Mouse (Mus musculus) neural tube, embryonic 14.5 days (tissue): ENCODE data around the gene Cntd1. TPM values are rescaled to one million over a fixed set of nuclear protein-coding genes. Genes with fewer than 3 reads are reported as not detected.
A peak's percentile ranks its signal among the peaks of the same experiment; 100 is the strongest.

Experiments
- ATAC-seq: fragments of 200-750 bp; cut with Nextera tagmentation; 2 replicates; pipeline ENCODE4 v1.8.0; 2017; ENCODE audit warnings: low read depth, mild to moderate bottlenecking, moderate TSS enrichment, moderate library complexity
- H3K27ac ChIP-seq: fragments of 300-500 bp; sonication (generic); 2 replicates; pipeline ENCODE4 v1.5.1; 2014; ENCODE audit warnings: low read depth, mild to moderate bottlenecking, control low read depth, low read length, moderate library complexity, mixed read lengths
- H3K27me3 ChIP-seq: fragments of 300-500 bp; sonication (generic); 2 replicates; pipeline ENCODE4 v1.6.1; 2014; ENCODE audit warnings: low read length; ENCODE audit not compliant: control insufficient read depth, insufficient read depth
- H3K36me3 ChIP-seq: fragments of 300-500 bp; sonication (generic); 2 replicates; pipeline ENCODE4 v1.6.1; 2014; ENCODE audit warnings: low read length, mixed read lengths; ENCODE audit not compliant: control insufficient read depth, insufficient read depth
- H3K4me1 ChIP-seq: fragments of 300-500 bp; sonication (generic); 2 replicates; pipeline ENCODE4 v1.6.1; 2014; ENCODE audit warnings: low read length; ENCODE audit not compliant: control insufficient read depth, insufficient read depth
- H3K4me2 ChIP-seq: fragments of 300-500 bp; sonication (generic); 2 replicates; pipeline ENCODE4 v1.6.1; 2014; ENCODE audit warnings: mild to moderate bottlenecking, low read depth, low read length, control low read depth
- H3K4me3 ChIP-seq: fragments of 300-500 bp; sonication (generic); 2 replicates; pipeline ENCODE4 v1.5.1; 2014; ENCODE audit warnings: low read depth, low read length, control low read depth, mixed read lengths
- H3K9ac ChIP-seq: fragments of 300-500 bp; sonication (generic); replicated peaks from 2 replicates; pipeline ENCODE4 v1.6.1; 2014; ENCODE audit warnings: low read depth, mild to moderate bottlenecking, control low read depth, low read length, mixed read lengths
- H3K9me3 ChIP-seq: fragments of 300-500 bp; sonication (generic); 2 replicates; pipeline ENCODE4 v1.6.1; 2016; ENCODE audit warnings: low read length; ENCODE audit not compliant: control insufficient read depth
- WGBS: fragments of 180-500 bp; shearing (Covaris S2); extraction: QIAGEN DNeasy Blood & Tissue Kit; methylation state at CpG from one replicate; pipeline ENCODE4 v1.1.7; 2014; 5-methylcytosine and 5-hydroxymethylcytosine counted together
- polyA plus RNA-seq: library from polyadenylated mRNA; unstranded; fragments of >200 nt; fragmentation: Nextera tagmentation; extraction: Ambion mirVana; gene quantifications from 2 replicates; pipeline ENCODE4 v1.2.1, GENCODE M21; 2014

The Cntd1 gene
- polyA plus RNA-seq, 1 experiment from 2014 or later: 0.75 TPM

- H3K27me3 ChIP-seq: no peaks in the 10 kb centered on the region; the same call in 1 of the 2 replicates
- no peak overlapping the region for H3K9ac ChIP-seq
- H3K4me3 ChIP-seq: no peak overlapping the region
- H3K36me3 ChIP-seq: no peaks in the 10 kb centered on the region
- no peaks in the 10 kb centered on the region for H3K4me1 ChIP-seq
- ATAC-seq: no peak
- H3K4me2 ChIP-seq: no peak overlapping the region
- H3K9me3 ChIP-seq: no peaks in the 10 kb centered on the region
- no peak overlapping the region for H3K27ac ChIP-seq
Measured at GRCm38 (mm10) chr11:101235429-101235828, 43.4 kb upstream of the Cntd1 start.

DNA sequence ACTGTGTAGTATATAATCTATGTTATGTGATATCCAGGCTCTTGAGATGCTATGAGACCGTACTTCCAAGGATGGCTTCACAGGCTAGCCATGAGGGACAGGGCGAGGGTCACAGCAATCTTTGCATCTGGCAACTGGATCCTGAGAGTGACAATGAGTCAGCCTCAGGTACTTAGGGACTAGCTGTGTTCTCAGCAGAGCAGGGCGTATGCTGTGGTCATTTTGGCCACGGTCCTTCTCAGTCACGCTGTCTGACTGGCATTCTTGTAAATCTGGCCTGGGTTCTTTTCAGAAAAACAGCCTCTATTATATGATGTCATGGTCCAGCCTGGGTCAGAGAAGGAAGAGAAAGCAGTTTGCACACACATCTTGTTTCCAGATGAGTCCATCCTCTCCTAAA is 42.0 kb upstream of the Cntd1 start:
- ATAC-seq: no peak
- Histone ChIP-seq H3K27ac (no peak overlapping the region), H3K36me3 (no peaks in the 10 kb centered on the region), H3K27me3 (no peaks in the 10 kb centered on the region; the same call in 1 of the 2 replicates), H3K4me3 (no peak overlapping the region), H3K4me2 (no peak overlapping the region), H3K9me3 (no peaks in the 10 kb centered on the region), H3K9ac (no peak overlapping the region), H3K4me1 (no peaks in the 10 kb centered on the region)
- WGBS: 94% methylated on average over 5 of the region's 5 CpGs

- no peak overlapping the region for H3K9ac ChIP-seq
- H3K4me1 ChIP-seq: no peaks in the 10 kb centered on the region
- H3K9me3 ChIP-seq: no peaks in the 10 kb centered on the region
- no peak overlapping the region for H3K27ac ChIP-seq
- H3K36me3 ChIP-seq: no peaks in the 10 kb centered on the region
- H3K27me3 ChIP-seq: no peaks in the 10 kb centered on the region
- no peak overlapping the region for H3K4me2 ChIP-seq
- WGBS: 59% methylated on average over 5 of the region's 5 CpGs
- ATAC-seq: no peak
- H3K4me3 ChIP-seq: no peak overlapping the region
Measured at GRCm38 (mm10) chr11:101238071-101238647, 40.7 kb upstream of the Cntd1 start.

GRCm38 (mm10) chr11:101245071-101245470 is 33.7 kb upstream of the Cntd1 start:
- peaks cover 16% of the 10 kb centered on the region for H3K27me3 ChIP-seq
- H3K4me3 ChIP-seq: no peak overlapping the region
- H3K36me3 ChIP-seq: no peaks in the 10 kb centered on the region
- H3K4me2 ChIP-seq: no peak overlapping the region
- ATAC-seq: no peak
- H3K9ac ChIP-seq: no peak overlapping the region
- H3K27ac ChIP-seq: no peak overlapping the region
- H3K4me1 ChIP-seq: no peaks in the 10 kb centered on the region
- H3K9me3 ChIP-seq: no peaks in the 10 kb centered on the region
- 25% methylated on average over 4 of the region's 4 CpGs for WGBS

GRCm38 (mm10) chr11:101245855-101246701 is 32.7 kb upstream of the Cntd1 start, which contains the start of gene Ramp2:
Gene Ramp2, plus strand, starts transcription at chr11:101246028.
- Histone ChIP-seq H3K4me3 (peak within 1 kb of the TSS; percentile 55), H3K36me3 (no peaks in the 10 kb centered on the region), H3K27me3 (peaks cover 16% of the 10 kb centered on the region), H3K9me3 (no peaks in the 10 kb centered on the region), H3K4me1 (no peaks in the 10 kb centered on the region), H3K9ac (peak within 1 kb of the TSS; percentile 71), H3K27ac (peak within 1 kb of the TSS; percentile 57; the same call in 1 of the 2 replicates), H3K4me2 (peak within 1 kb of the TSS; percentile 89)
- ATAC-seq: peak; percentile 60; the same call in 1 of the 2 replicates
- WGBS: under 1% methylated on average over 49 of the region's 63 CpGs

GRCm38 (mm10) chr11:101246702-101247012 is 32.2 kb upstream of the Cntd1 start:
- Histone ChIP-seq H3K4me1 (no peaks in the 10 kb centered on the region), H3K4me3 (peak overlapping the region; percentile 55), H3K9ac (peak overlapping the region; percentile 71), H3K36me3 (no peaks in the 10 kb centered on the region), H3K27me3 (peaks cover 16% of the 10 kb centered on the region), H3K27ac (no peak overlapping the region), H3K9me3 (no peaks in the 10 kb centered on the region), H3K4me2 (peak overlapping the region; percentile 89)
- WGBS: 5% methylated on average over 7 of the region's 7 CpGs
- ATAC-seq: no peak

DNA sequence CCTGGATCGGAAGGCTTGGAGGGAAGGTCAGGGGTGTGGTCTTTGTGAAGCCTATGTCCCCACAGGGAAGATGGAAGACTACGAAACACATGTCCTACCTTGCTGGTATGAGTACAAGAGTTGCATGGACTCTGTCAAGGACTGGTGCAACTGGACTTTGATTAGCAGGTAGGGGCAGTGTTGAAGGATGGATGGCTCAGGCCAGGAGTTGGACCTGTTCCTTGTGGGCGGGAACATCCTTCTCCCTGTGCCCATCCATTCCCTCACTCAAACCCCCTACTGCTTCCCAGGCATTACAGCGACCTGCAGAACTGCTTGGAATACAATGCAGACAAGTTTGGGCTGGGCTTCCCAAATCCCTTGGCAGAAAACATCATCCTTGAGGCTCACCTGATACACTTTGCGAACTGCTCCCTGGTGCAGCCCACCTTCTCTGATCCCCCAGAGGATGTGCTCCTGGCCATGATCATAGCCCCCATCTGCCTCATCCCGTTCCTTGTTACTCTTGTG is 31.2 kb upstream of the Cntd1 start:
- H3K27ac ChIP-seq: no peak overlapping the region
- peak overlapping the region; percentile 89; the same call in 1 of the 2 replicates for H3K4me2 ChIP-seq
- H3K9ac ChIP-seq: no peak overlapping the region
- no peaks in the 10 kb centered on the region for H3K9me3 ChIP-seq
- ATAC-seq: no peak
- H3K4me1 ChIP-seq: peaks cover under 1% of the 10 kb centered on the region; the same call in 1 of the 2 replicates
- peak overlapping the region; percentile 55; the same call in 1 of the 2 replicates for H3K4me3 ChIP-seq
- WGBS: 86% methylated on average over 6 of the region's 6 CpGs
- no peaks in the 10 kb centered on the region for H3K36me3 ChIP-seq
- peaks cover 16% of the 10 kb centered on the region for H3K27me3 ChIP-seq

DNA sequence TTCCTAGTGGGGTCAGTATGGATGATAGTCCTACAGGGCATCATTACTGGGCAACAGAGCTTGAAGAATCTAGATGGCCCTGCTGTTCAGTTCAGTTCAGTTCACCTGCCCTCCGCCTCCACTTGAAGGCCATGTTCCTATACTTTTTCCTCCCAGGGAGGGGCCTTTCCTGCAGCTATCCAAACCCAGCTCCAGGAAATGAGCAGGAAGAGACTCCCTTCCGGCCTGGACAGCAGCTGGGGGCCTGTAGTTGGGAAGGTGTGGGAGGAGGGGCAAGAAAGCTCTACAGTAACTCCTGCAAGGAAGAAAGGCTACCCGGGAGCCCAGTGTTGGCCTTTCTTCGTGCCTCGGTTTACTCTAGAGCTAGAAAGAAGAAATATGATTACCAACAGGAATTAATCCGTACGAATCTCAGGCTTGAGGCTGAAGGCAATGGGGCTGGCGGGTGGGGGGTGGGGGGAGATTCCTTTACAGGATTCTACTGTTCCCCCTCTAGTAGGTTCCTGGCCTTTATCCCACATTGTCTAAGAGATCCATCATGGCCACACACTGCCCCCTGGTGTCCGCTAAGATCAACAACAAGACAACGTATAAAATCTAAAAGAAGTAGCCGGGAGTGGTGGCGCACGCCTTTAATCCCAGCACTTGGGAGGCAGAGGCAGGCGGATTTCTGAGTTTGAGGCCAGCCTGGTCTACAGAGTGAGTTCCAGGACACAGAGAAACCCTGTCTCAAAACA is 30.4 kb upstream of the Cntd1 start:
- H3K4me2 ChIP-seq: peak overlapping the region; percentile 20; the same call in 1 of the 2 replicates
- no peak overlapping the region for H3K9ac ChIP-seq
- 33% methylated on average over 14 of the region's 14 CpGs for WGBS
- no peak overlapping the region for H3K27ac ChIP-seq
- H3K4me1 ChIP-seq: peaks cover 5% of the 10 kb centered on the region
- H3K4me3 ChIP-seq: no peak overlapping the region
- peaks cover 16% of the 10 kb centered on the region for H3K27me3 ChIP-seq
- H3K9me3 ChIP-seq: no peaks in the 10 kb centered on the region
- no peak for ATAC-seq
- H3K36me3 ChIP-seq: no peaks in the 10 kb centered on the region
